Mouse (Mus musculus) stomach, postnatal 0 days (tissue): ENCODE data around the gene Tsc1. TPM values are rescaled to one million over a fixed set of nuclear protein-coding genes. Genes with fewer than 3 reads are reported as not detected.

Source experiments
- ATAC-seq: fragments of 200-750 bp; cut with Nextera tagmentation; 2 replicates; pipeline ENCODE4 v1.8.0; 2017; ENCODE audit not compliant: low FRiP score, low TSS enrichment
- DNase-seq: peaks from one replicate; pipeline ENCODE4 v3.0.0-alpha.2; 2016; ENCODE audit warnings: low spot score
- H3K27ac ChIP-seq: fragments of 300-500 bp; sonication (generic); replicated peaks from 2 replicates; pipeline ENCODE4 v1.5.1; 2014; ENCODE audit warnings: mild to moderate bottlenecking, control low read depth
- H3K27me3 ChIP-seq: fragments of 300-500 bp; sonication (generic); 2 replicates; pipeline ENCODE4 v1.6.1; 2014; ENCODE audit warnings: low read length; ENCODE audit not compliant: control insufficient read depth, insufficient read depth
- H3K36me3 ChIP-seq: fragments of 300-500 bp; sonication (generic); 2 replicates; pipeline ENCODE4 v1.6.1; 2014; ENCODE audit warnings: low read length, mixed read lengths; ENCODE audit not compliant: control insufficient read depth, insufficient read depth
- H3K4me1 ChIP-seq: fragments of 300-500 bp; sonication (generic); replicated peaks from 2 replicates; pipeline ENCODE4 v1.6.1; 2014; ENCODE audit warnings: antibody characterized with exemption; ENCODE audit not compliant: control insufficient read depth, insufficient read depth
- H3K4me2 ChIP-seq: fragments of 300-500 bp; sonication (generic); replicated peaks from 2 replicates; pipeline ENCODE4 v1.6.1; 2014; ENCODE audit warnings: low read depth, mild to moderate bottlenecking, control low read depth, moderate library complexity
- H3K4me3 ChIP-seq: fragments of 300-500 bp; sonication (generic); 2 replicates; pipeline ENCODE4 v1.5.1; 2014; ENCODE audit warnings: low read depth, low read length, control low read depth
- H3K9ac ChIP-seq: fragments of 300-500 bp; sonication (generic); 2 replicates; pipeline ENCODE4 v1.6.1; 2014; ENCODE audit warnings: mild to moderate bottlenecking, low read length, control low read depth, mixed read lengths
- H3K9me3 ChIP-seq: fragments of 300-500 bp; sonication (generic); 2 replicates; pipeline ENCODE4 v1.6.1; 2016; ENCODE audit warnings: low read length; ENCODE audit not compliant: control insufficient read depth
- CTCF ChIP-seq: IDR thresholded peaks from 2 replicates; pipeline ENCODE4 v1.5.1; 2016; ENCODE audit warnings: antibody characterized with exemption, low read depth, mild to moderate bottlenecking, moderate library complexity
- EP300 ChIP-seq: optimal IDR thresholded peaks from 2 replicates; pipeline ENCODE3; 2016; ENCODE audit warnings: antibody characterized with exemption
- WGBS: fragments of 180-500 bp; shearing (Covaris S2); extraction: QIAGEN DNeasy Blood & Tissue Kit; methylation state at CpG from one replicate; pipeline ENCODE4 v1.1.7; 2014; 5-methylcytosine and 5-hydroxymethylcytosine counted together
- polyA plus RNA-seq: library from polyadenylated mRNA; unstranded; fragments of >200 nt; fragmentation: Nextera tagmentation; extraction: Ambion mirVana; gene quantifications from 2 replicates; pipeline ENCODE4 v1.2.1, GENCODE M21; 2015

Tsc1 gene
- polyA plus RNA-seq, 1 experiment from 2014 or later, result 4.9 TPM

GRCm38 (mm10) chr2:28688431-28688830, 47.4 kb downstream of the Tsc1 start:
- no peak overlapping the region for H3K4me2 ChIP-seq
- H3K36me3 ChIP-seq, result peaks cover 11% of the 10 kb centered on the region; the same call in 1 of the 2 replicates
- no peak overlapping the region for H3K9ac ChIP-seq
- no peaks in the 10 kb centered on the region for H3K4me1 ChIP-seq
- WGBS, result 44% methylated on average over 3 of the region's 3 CpGs
- no peak for ATAC-seq
- no peak overlapping the region for H3K27ac ChIP-seq
- DNase-seq, result peak; percentile 44
- TF ChIP-seq CTCF (peak; percentile 80), EP300 (no peak)
- no peak overlapping the region for H3K4me3 ChIP-seq
- no peaks in the 10 kb centered on the region for H3K27me3 ChIP-seq
- H3K9me3 ChIP-seq, result no peaks in the 10 kb centered on the region

GRCm38 (mm10) chr2:28692692-28693091, 51.7 kb downstream of the Tsc1 start:
- no peak overlapping the region for H3K4me3 ChIP-seq
- ATAC-seq (no peak), DNase-seq (no peak)
- no peaks in the 10 kb centered on the region for H3K27me3 ChIP-seq
- TF ChIP-seq CTCF (no peak), EP300 (no peak)
- no peak overlapping the region for H3K9ac ChIP-seq
- H3K36me3 ChIP-seq, result no peaks in the 10 kb centered on the region
- 72% methylated on average over 9 of the region's 9 CpGs for WGBS
- no peaks in the 10 kb centered on the region for H3K9me3 ChIP-seq
- H3K4me1 ChIP-seq, result no peaks in the 10 kb centered on the region
- no peak overlapping the region for H3K27ac ChIP-seq
- no peak overlapping the region for H3K4me2 ChIP-seq

GRCm38 (mm10) chr2:28698566-28698965, 57.5 kb downstream of the Tsc1 start:
- Histone ChIP-seq H3K9me3 (no peaks in the 10 kb centered on the region), H3K27me3 (no peaks in the 10 kb centered on the region), H3K4me3 (no peak overlapping the region), H3K9ac (no peak overlapping the region), H3K4me1 (0 out of 2 replicates have a peak, but pooled peaks cover 5% of the 10 kb centered on the region), H3K27ac (no peak overlapping the region), H3K4me2 (no peak overlapping the region), H3K36me3 (no peaks in the 10 kb centered on the region)
- DNase-seq, result no peak
- 73% methylated on average over 5 of the region's 5 CpGs for WGBS
- no peak for TF ChIP-seq CTCF
- no peak for TF ChIP-seq EP300
- no peak for ATAC-seq

GRCm38 (mm10) chr2:28699361-28700335, 58.6 kb downstream of the Tsc1 start, which contains the start of the genes Spaca9 and Ak8:
Gene Spaca9 (minus strand): TSS chr2:28699727.
Gene Ak8 (plus strand): TSS chr2:28700164.
- H3K4me3 ChIP-seq, result peak within 1 kb of the TSS; percentile 63
- H3K9ac ChIP-seq, result peak within 1 kb of the TSS; percentile 60
- H3K27me3 ChIP-seq, result no peaks in the 10 kb centered on the region
- 0 out of 2 replicates have a peak, but pooled peaks cover 5% of the 10 kb centered on the region for H3K4me1 ChIP-seq
- DNase-seq (peak; percentile 86), ATAC-seq (peak; percentile 87)
- no peak for TF ChIP-seq EP300
- no peak for TF ChIP-seq CTCF
- 0 out of 2 replicates have a peak within 1 kb of the TSS, but pooled peaks have one; percentile 53 for H3K27ac ChIP-seq
- H3K4me2 ChIP-seq, result peak within 1 kb of the TSS; percentile 95
- H3K9me3 ChIP-seq, result no peaks in the 10 kb centered on the region
- no peaks in the 10 kb centered on the region for H3K36me3 ChIP-seq
- WGBS, result 1% methylated on average over 53 of the region's 53 CpGs

GRCm38 (mm10) chr2:28701646-28702262, 60.7 kb downstream of the Tsc1 start:
- WGBS, result 57% methylated on average over 8 of the region's 8 CpGs
- ATAC-seq, result no peak

More at GRCm38 (mm10) chr2:28701646-28702262, 60.7 kb downstream of the Tsc1 start:
- 0 out of 2 replicates have a peak, but pooled peaks cover 5% of the 10 kb centered on the region for H3K4me1 ChIP-seq
- H3K36me3 ChIP-seq, result no peaks in the 10 kb centered on the region
- H3K4me2 ChIP-seq, result no peak overlapping the region
- no peaks in the 10 kb centered on the region for H3K9me3 ChIP-seq
- TF ChIP-seq CTCF (no peak), EP300 (no peak)
- no peak for DNase-seq
- H3K27me3 ChIP-seq, result no peaks in the 10 kb centered on the region
- no peak overlapping the region for H3K27ac ChIP-seq
- no peak overlapping the region for H3K9ac ChIP-seq
- H3K4me3 ChIP-seq, result no peak overlapping the region
